Mouse (Mus musculus) hindbrain, postnatal 0 days (tissue): ENCODE measurements around the gene Nr3c2. TPM values are rescaled to one million over a fixed set of nuclear protein-coding genes. Genes with fewer than 3 reads are reported as not detected.
A peak's percentile ranks its signal among the peaks of the same experiment; 100 is the strongest.

ENCODE experiments used
- ATAC-seq: fragments of 200-750 bp; cut with Nextera tagmentation; 2 replicates; pipeline ENCODE4 v1.8.0; 2017; ENCODE audit warnings: mild to moderate bottlenecking, moderate TSS enrichment, moderate library complexity
- DNase-seq: peaks from one replicate; pipeline ENCODE4 v3.0.0-alpha.2; 2015; ENCODE audit warnings: low spot score
- H3K27ac ChIP-seq: fragments of 300-500 bp; sonication (generic); 2 replicates; pipeline ENCODE4 v1.5.1; 2014; ENCODE audit warnings: mild to moderate bottlenecking
- H3K27me3 ChIP-seq: fragments of 300-500 bp; sonication (generic); 2 replicates; pipeline ENCODE4 v1.6.1; 2014; ENCODE audit warnings: low read length, mixed read lengths; ENCODE audit not compliant: insufficient read depth
- H3K36me3 ChIP-seq: fragments of 300-500 bp; sonication (generic); 2 replicates; pipeline ENCODE4 v1.6.1; 2014; ENCODE audit warnings: low read length, mixed read lengths; ENCODE audit not compliant: insufficient read depth
- H3K4me1 ChIP-seq: fragments of 300-500 bp; sonication (generic); 2 replicates; pipeline ENCODE4 v1.6.1; 2014; ENCODE audit warnings: antibody characterized with exemption, low read length, mixed read lengths; ENCODE audit not compliant: insufficient read depth
- H3K4me2 ChIP-seq: fragments of 300-500 bp; sonication (generic); 2 replicates; pipeline ENCODE4 v1.6.1; 2014; ENCODE audit warnings: low read depth, mild to moderate bottlenecking, low read length, moderate library complexity, mixed read lengths
- H3K4me3 ChIP-seq: fragments of 300-500 bp; sonication (generic); 2 replicates; pipeline ENCODE4 v1.5.1; 2014; ENCODE audit warnings: low read length
- H3K9ac ChIP-seq: fragments of 300-500 bp; sonication (generic); replicated peaks from 2 replicates; pipeline ENCODE4 v1.6.1; 2014; ENCODE audit warnings: mild to moderate bottlenecking, low read length, moderate library complexity, mixed read lengths
- H3K9me3 ChIP-seq: fragments of 300-500 bp; sonication (generic); 2 replicates; pipeline ENCODE4 v1.6.1; 2016; ENCODE audit warnings: low read length, mixed read lengths
- CTCF ChIP-seq: IDR thresholded peaks from 2 replicates; pipeline ENCODE4 v1.5.1; 2016; ENCODE audit warnings: antibody characterized with exemption, control low read depth, low read depth
- WGBS: fragments of 180-500 bp; shearing (Covaris S2); extraction: QIAGEN DNeasy Blood & Tissue Kit; methylation state at CpG from one replicate; pipeline ENCODE4 v1.1.7; 2014; 5-methylcytosine and 5-hydroxymethylcytosine counted together
- polyA plus RNA-seq: library from polyadenylated mRNA; unstranded; fragments of >200 nt; fragmentation: Nextera tagmentation; extraction: Ambion mirVana; gene quantifications from 2 replicates; pipeline ENCODE4 v1.2.1, GENCODE M21; 2015
- total RNA-seq: library from RNA; depleted of rRNA; stranded (reverse); fragments of >200 nt; gene quantifications from 2 replicates; pipeline ENCODE4 v1.2.3, GENCODE M21; 2014

Gene Nr3c2
- total and polyA plus RNA-seq, 2 experiments from 2014 or later: 6.8 to 6.9 TPM

DNA sequence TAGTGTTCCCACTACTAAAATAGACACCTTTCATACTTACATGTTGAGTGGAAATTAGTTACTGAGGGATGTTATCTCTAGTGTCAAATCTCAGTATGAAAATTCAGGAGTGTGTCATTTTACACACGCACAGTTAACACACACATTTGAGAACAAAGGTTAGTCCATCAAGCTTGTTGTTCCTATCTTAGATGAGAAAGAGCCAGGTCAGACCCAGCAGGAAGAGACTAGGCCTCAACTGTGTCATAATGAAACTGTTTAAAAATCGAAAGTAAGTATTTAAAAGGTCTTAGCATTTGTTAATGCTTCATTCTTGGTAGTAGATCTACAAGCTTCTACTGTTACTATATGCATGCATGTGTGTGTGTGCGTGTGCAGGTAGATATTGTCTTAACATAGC, 310.1 kb downstream of the Nr3c2 start:
- Histone ChIP-seq H3K27me3 (no peaks in the 10 kb centered on the region), H3K9me3 (no peaks in the 10 kb centered on the region), H3K27ac (no peak overlapping the region), H3K4me3 (no peak overlapping the region), H3K36me3 (no peaks in the 10 kb centered on the region), H3K9ac (no peak overlapping the region), H3K4me2 (no peak overlapping the region), H3K4me1 (no peaks in the 10 kb centered on the region)
- TF ChIP-seq CTCF: no peak
- DNase-seq (no peak), ATAC-seq (no peak)
- WGBS: 90% methylated on average over 3 of the region's 3 CpGs

DNA sequence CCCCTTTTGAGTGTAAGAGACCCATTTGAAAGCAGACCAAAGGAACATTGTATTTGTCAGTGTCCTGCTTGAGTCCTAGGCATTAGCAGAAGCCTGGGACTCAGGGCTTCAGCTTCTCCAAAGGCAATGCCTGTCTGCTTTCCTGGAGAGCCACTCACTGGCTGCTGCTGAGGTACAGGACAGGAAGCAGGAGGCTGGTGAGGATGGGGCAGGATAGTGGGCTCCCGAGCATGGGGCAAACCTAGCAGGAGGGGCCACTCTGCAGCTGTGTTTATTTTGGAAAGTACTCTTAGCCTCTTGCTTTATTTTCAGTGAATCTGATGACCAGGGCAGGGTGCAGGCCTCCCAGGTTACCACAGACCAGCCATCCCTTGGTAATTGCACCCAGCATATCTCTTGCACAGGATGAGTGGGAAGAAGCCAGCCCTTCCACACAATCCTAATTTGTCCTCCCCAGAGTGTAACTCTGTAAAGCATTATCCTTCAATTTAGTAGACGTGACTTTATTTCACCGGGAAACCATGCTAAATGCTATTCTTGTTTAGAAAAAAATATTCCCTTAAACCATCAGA, 314.7 kb downstream of the Nr3c2 start:
- TF ChIP-seq CTCF: no peak
- no peak for ATAC-seq

DNA sequence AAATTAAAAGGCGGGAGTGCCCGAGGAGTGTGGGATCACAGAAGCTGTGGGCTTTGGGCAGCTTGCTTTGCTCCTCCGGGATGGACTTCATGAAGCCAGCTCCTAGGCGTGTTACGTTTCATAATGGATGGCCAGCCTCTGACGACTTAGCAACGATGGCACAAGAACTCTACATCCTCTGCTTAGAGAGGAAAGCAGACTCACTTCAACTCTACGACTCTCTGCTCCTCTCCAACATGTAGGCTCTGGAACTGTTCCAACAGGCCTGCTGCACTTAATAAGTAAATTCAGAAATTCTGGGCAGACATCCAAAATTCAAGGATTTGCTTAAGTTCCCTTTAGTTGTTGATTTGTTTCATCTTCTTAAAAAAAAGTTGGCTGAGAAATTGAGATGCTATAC, 315.4 kb downstream of the Nr3c2 start:
- 34% methylated on average over 8 of the region's 8 CpGs for WGBS
- Histone ChIP-seq H3K27me3 (no peaks in the 10 kb centered on the region), H3K4me2 (no peak overlapping the region), H3K36me3 (no peaks in the 10 kb centered on the region), H3K9ac (no peak overlapping the region), H3K4me1 (no peaks in the 10 kb centered on the region), H3K4me3 (no peak overlapping the region), H3K27ac (no peak overlapping the region), H3K9me3 (no peaks in the 10 kb centered on the region)
- TF ChIP-seq CTCF: no peak
- 0 out of 2 replicates have a peak, but pooled peaks have one; percentile 27 for ATAC-seq
- DNase-seq: peak; percentile 88

More for the DNA sequence above, 314.7 kb downstream of the Nr3c2 start:
- Histone ChIP-seq H3K4me1 (no peaks in the 10 kb centered on the region), H3K4me2 (no peak overlapping the region), H3K9ac (no peak overlapping the region), H3K27ac (no peak overlapping the region), H3K9me3 (no peaks in the 10 kb centered on the region), H3K4me3 (no peak overlapping the region), H3K27me3 (no peaks in the 10 kb centered on the region), H3K36me3 (no peaks in the 10 kb centered on the region)
- WGBS: 78% methylated on average over 3 of the region's 3 CpGs
- no peak for DNase-seq

DNA sequence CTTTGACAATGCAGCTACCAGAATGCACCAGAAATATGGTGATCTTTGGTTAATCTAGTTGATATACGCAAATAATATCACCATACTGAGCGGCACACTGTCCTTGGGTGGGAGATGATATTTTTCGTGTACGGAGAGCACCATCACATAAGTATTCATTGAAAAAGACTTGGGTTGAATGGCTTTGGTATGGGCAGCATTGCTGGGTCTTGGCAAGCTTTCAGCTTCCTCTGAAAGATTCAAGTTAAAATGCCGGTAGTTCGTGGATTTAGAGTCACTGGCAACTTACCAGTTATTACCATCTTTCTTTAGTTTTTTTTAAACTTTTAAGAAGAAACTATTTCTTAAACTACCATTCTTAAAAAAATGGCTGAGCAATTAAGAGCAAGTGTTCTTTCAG, 315.9 kb downstream of the Nr3c2 start:
- H3K36me3 ChIP-seq: no peaks in the 10 kb centered on the region
- no peaks in the 10 kb centered on the region for H3K27me3 ChIP-seq
- DNase-seq (peak; percentile 28), ATAC-seq (no peak)
- no peak for TF ChIP-seq CTCF
- H3K4me2 ChIP-seq: no peak overlapping the region
- H3K9me3 ChIP-seq: no peaks in the 10 kb centered on the region
- H3K4me3 ChIP-seq: no peak overlapping the region
- 47% methylated on average over 6 of the region's 6 CpGs for WGBS
- H3K27ac ChIP-seq: no peak overlapping the region
- H3K9ac ChIP-seq: no peak overlapping the region
- no peaks in the 10 kb centered on the region for H3K4me1 ChIP-seq

DNA sequence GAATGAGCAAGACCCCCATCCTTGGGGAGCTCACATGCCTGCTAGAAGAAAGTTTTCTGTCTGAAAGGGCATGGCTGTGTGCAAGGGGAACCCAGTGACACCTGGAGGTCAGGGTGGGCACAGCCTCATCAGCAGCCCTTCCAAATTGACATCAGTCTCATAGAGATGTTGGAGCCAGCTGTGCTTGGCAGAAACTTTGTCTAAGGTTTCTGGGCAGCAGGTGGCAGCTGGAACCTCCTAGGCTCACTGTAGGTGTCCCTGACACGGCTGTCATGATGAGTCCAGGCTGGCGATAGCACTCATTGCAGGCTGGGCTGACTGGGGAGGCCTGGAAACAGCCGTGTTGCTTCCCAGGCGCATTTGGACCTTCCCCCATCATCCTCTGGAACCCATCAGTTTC, 323.9 kb downstream of the Nr3c2 start:
- no peaks in the 10 kb centered on the region for H3K27me3 ChIP-seq

DNA sequence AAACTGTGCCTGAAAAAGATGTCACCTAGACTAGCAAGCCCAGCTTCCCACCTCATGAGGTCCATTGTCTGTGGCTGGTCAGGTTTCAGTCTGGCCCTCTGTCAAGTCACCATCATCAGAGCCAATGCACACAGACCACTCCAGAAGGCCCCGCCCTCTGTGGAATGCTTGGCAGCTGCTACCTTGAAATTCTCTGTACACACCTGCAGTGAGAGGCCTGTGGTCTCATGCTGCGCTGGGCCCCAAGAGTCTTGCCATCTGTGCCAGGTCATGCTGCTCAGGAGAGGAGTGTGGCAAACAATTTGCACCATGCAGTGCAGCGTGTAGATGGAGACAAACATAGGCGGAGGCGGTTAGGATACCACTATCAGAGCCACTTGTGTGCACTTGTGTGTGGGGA, 328.5 kb downstream of the Nr3c2 start:
- 68% methylated on average over 5 of the region's 5 CpGs for WGBS
- Histone ChIP-seq H3K9me3 (no peaks in the 10 kb centered on the region), H3K4me2 (no peak overlapping the region), H3K27ac (no peak overlapping the region), H3K9ac (no peak overlapping the region), H3K4me3 (no peak overlapping the region), H3K4me1 (no peaks in the 10 kb centered on the region), H3K36me3 (no peaks in the 10 kb centered on the region), H3K27me3 (no peaks in the 10 kb centered on the region)
- ATAC-seq (peak; percentile 54; the same call in 1 of the 2 replicates), DNase-seq (peak; percentile 29)
- TF ChIP-seq CTCF: no peak

More for the DNA sequence above, 323.9 kb downstream of the Nr3c2 start:
- peak; percentile 21; the same call in 1 of the 2 replicates for TF ChIP-seq CTCF
- Histone ChIP-seq H3K27ac (no peak overlapping the region), H3K36me3 (no peaks in the 10 kb centered on the region), H3K9me3 (no peaks in the 10 kb centered on the region), H3K9ac (no peak overlapping the region), H3K4me3 (no peak overlapping the region), H3K4me1 (no peaks in the 10 kb centered on the region), H3K4me2 (no peak overlapping the region)
- ATAC-seq (no peak), DNase-seq (no peak)
- WGBS: 62% methylated on average over 4 of the region's 4 CpGs

DNA sequence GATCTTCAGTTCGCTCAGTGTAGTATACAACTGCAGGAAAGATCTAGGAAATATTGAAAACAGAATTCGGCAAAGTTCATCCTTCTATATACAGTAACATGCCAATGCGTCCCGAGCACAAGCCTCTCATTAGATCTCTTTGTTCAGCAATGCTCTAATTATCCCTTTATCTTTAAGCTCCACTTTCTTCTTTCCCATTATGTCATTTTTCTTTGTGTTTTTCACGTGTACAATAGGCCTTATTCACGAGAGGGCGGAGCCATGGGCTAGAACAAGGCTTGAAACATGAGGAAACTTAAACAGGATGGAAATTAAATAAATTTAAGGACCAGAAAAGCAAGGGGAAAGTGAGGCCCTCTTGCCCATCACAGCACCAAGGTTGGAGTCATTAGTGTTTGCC, 329.4 kb downstream of the Nr3c2 start:
- H3K9ac ChIP-seq: no peak overlapping the region
- ATAC-seq (no peak), DNase-seq (no peak)
- no peak overlapping the region for H3K4me3 ChIP-seq
- no peaks in the 10 kb centered on the region for H3K36me3 ChIP-seq
- no peaks in the 10 kb centered on the region for H3K27me3 ChIP-seq
- H3K4me2 ChIP-seq: no peak overlapping the region
- H3K9me3 ChIP-seq: no peaks in the 10 kb centered on the region
- TF ChIP-seq CTCF: no peak
- H3K27ac ChIP-seq: no peak overlapping the region
- no peaks in the 10 kb centered on the region for H3K4me1 ChIP-seq
- 83% methylated on average over 7 of the region's 7 CpGs for WGBS
